Mouse (Mus musculus) midbrain, postnatal 0 days (tissue): ENCODE results near the gene Mrpl14. TPM values are rescaled to one million over a fixed set of nuclear protein-coding genes. Genes with fewer than 3 reads are reported as not detected.

Experiments
- ATAC-seq: fragments of 200-750 bp; cut with Nextera tagmentation; 2 replicates; pipeline ENCODE4 v1.8.0; 2017; ENCODE audit warnings: moderate number of reproducible peaks, mild to moderate bottlenecking, moderate TSS enrichment, moderate library complexity; ENCODE audit not compliant: low FRiP score
- DNase-seq: peaks from one replicate; pipeline ENCODE4 v3.0.0-alpha.2; 2015; ENCODE audit warnings: low spot score
- H3K27ac ChIP-seq: fragments of 300-500 bp; sonication (generic); 2 replicates; pipeline ENCODE4 v1.5.1; 2014; ENCODE audit warnings: low read depth, mild to moderate bottlenecking, low read length, mixed read lengths
- H3K27me3 ChIP-seq: fragments of 300-500 bp; sonication (generic); 2 replicates; pipeline ENCODE4 v1.6.1; 2014; ENCODE audit warnings: low read length, control low read depth, mixed read lengths; ENCODE audit not compliant: insufficient read depth
- H3K36me3 ChIP-seq: fragments of 300-500 bp; sonication (generic); 2 replicates; pipeline ENCODE4 v1.6.1; 2014; ENCODE audit warnings: low read length, control low read depth, mixed read lengths; ENCODE audit not compliant: insufficient read depth
- H3K4me1 ChIP-seq: fragments of 300-500 bp; sonication (generic); 2 replicates; pipeline ENCODE4 v1.6.1; 2014; ENCODE audit warnings: mild to moderate bottlenecking, control low read depth, antibody characterized with exemption, low read length, mixed read lengths; ENCODE audit not compliant: insufficient read depth
- H3K4me2 ChIP-seq: fragments of 300-500 bp; sonication (generic); 2 replicates; pipeline ENCODE4 v1.6.1; 2014; ENCODE audit warnings: low read depth, mild to moderate bottlenecking, low read length, mixed read lengths; ENCODE audit not compliant: poor library complexity, severe bottlenecking
- H3K4me3 ChIP-seq: fragments of 300-500 bp; sonication (generic); 2 replicates; pipeline ENCODE4 v1.5.1; 2014; ENCODE audit warnings: low read depth, mild to moderate bottlenecking, low read length, moderate library complexity
- H3K9ac ChIP-seq: fragments of 300-500 bp; sonication (generic); replicated peaks from 2 replicates; pipeline ENCODE4 v1.6.1; 2014; ENCODE audit warnings: mild to moderate bottlenecking, low read length, moderate library complexity, mixed read lengths; ENCODE audit not compliant: poor library complexity, severe bottlenecking
- H3K9me3 ChIP-seq: fragments of 300-500 bp; sonication (generic); 2 replicates; pipeline ENCODE4 v1.6.1; 2016; ENCODE audit warnings: low read length, control low read depth
- CTCF ChIP-seq: IDR thresholded peaks from 2 replicates; pipeline ENCODE4 v1.5.1; 2016; ENCODE audit warnings: antibody characterized with exemption, mild to moderate bottlenecking
- WGBS: fragments of 180-500 bp; shearing (Covaris S2); extraction: QIAGEN DNeasy Blood & Tissue Kit; methylation state at CpG from one replicate; pipeline ENCODE4 v1.1.7; 2014; 5-methylcytosine and 5-hydroxymethylcytosine counted together
- polyA plus RNA-seq: library from polyadenylated mRNA; unstranded; fragments of >200 nt; fragmentation: Nextera tagmentation; extraction: Ambion mirVana; gene quantifications from 2 replicates; pipeline ENCODE4 v1.2.1, GENCODE M21; 2015
- total RNA-seq: library from RNA; depleted of rRNA; stranded (reverse); fragments of >200 nt; gene quantifications from 2 replicates; pipeline ENCODE4 v1.2.3, GENCODE M21; 2014

Mrpl14 gene
- total and polyA plus RNA-seq, 2 experiments from 2014 or later, result 42.8 to 114 TPM

- no peak for TF ChIP-seq CTCF
- no peaks in the 10 kb centered on the region for H3K4me1 ChIP-seq
- no peaks in the 10 kb centered on the region for H3K9me3 ChIP-seq
- H3K4me2 ChIP-seq, result no peak overlapping the region
- H3K4me3 ChIP-seq, result no peak overlapping the region
- WGBS, result 93% methylated on average over 3 of the region's 3 CpGs
- H3K9ac ChIP-seq, result no peak overlapping the region
- 0 out of 2 replicates have a peak, but pooled peaks cover 6% of the 10 kb centered on the region for H3K36me3 ChIP-seq
- H3K27me3 ChIP-seq, result no peaks in the 10 kb centered on the region
- no peak for DNase-seq
- ATAC-seq, result no peak
- no peak overlapping the region for H3K27ac ChIP-seq
Measured at GRCm38 (mm10) chr17:45699039-45699740, 13.1 kb downstream of the Mrpl14 start.

GRCm38 (mm10) chr17:45700496-45701235 is 14.5 kb downstream of the Mrpl14 start:
- no peak overlapping the region for H3K9ac ChIP-seq
- 40% methylated on average over 9 of the region's 16 CpGs for WGBS
- 0 out of 2 replicates have a peak, but pooled peaks cover 6% of the 10 kb centered on the region for H3K36me3 ChIP-seq
- no peaks in the 10 kb centered on the region for H3K4me1 ChIP-seq
- H3K27ac ChIP-seq, result no peak overlapping the region
- DNase-seq, result no peak
- no peak for TF ChIP-seq CTCF
- ATAC-seq, result no peak
- no peaks in the 10 kb centered on the region for H3K9me3 ChIP-seq
- H3K4me3 ChIP-seq, result no peak overlapping the region
- no peaks in the 10 kb centered on the region for H3K27me3 ChIP-seq
- no peak overlapping the region for H3K4me2 ChIP-seq

- H3K9me3 ChIP-seq, result no peaks in the 10 kb centered on the region
- no peaks in the 10 kb centered on the region for H3K27me3 ChIP-seq
- H3K4me3 ChIP-seq, result no peak overlapping the region
- H3K36me3 ChIP-seq, result 0 out of 2 replicates have a peak, but pooled peaks cover 6% of the 10 kb centered on the region
- H3K27ac ChIP-seq, result no peak overlapping the region
- ATAC-seq (no peak), DNase-seq (no peak)
- no peak overlapping the region for H3K9ac ChIP-seq
- H3K4me2 ChIP-seq, result no peak overlapping the region
- no peak for TF ChIP-seq CTCF
- no peaks in the 10 kb centered on the region for H3K4me1 ChIP-seq
- 61% methylated on average over 9 of the region's 9 CpGs for WGBS
Measured at GRCm38 (mm10) chr17:45701236-45701591, 15.1 kb downstream of the Mrpl14 start.

- 52% methylated on average over 4 of the region's 4 CpGs for WGBS
- Histone ChIP-seq H3K4me3 (no peak overlapping the region), H3K36me3 (0 out of 2 replicates have a peak, but pooled peaks cover 6% of the 10 kb centered on the region), H3K9ac (no peak overlapping the region), H3K4me1 (no peaks in the 10 kb centered on the region), H3K27ac (no peak overlapping the region), H3K9me3 (no peaks in the 10 kb centered on the region), H3K4me2 (no peak overlapping the region), H3K27me3 (no peaks in the 10 kb centered on the region)
- DNase-seq, result no peak
- no peak for TF ChIP-seq CTCF
- ATAC-seq, result no peak
Measured at GRCm38 (mm10) chr17:45702254-45702653, 16.1 kb downstream of the Mrpl14 start.

- TF ChIP-seq CTCF, result no peak
- H3K36me3 ChIP-seq, result 0 out of 2 replicates have a peak, but pooled peaks cover 4% of the 10 kb centered on the region
Measured at GRCm38 (mm10) chr17:45703187-45703586, 17.1 kb downstream of the Mrpl14 start.

GRCm38 (mm10) chr17:45706796-45707195 is 20.7 kb downstream of the Mrpl14 start:
- Histone ChIP-seq H3K4me1 (no peaks in the 10 kb centered on the region), H3K4me2 (no peak overlapping the region), H3K27me3 (no peaks in the 10 kb centered on the region), H3K36me3 (no peaks in the 10 kb centered on the region), H3K4me3 (no peak overlapping the region), H3K27ac (no peak overlapping the region), H3K9ac (no peak overlapping the region), H3K9me3 (no peaks in the 10 kb centered on the region)
- TF ChIP-seq CTCF, result no peak
- no peak for ATAC-seq
- no peak for DNase-seq
- WGBS, result 85% methylated on average over 5 of the region's 5 CpGs

More at GRCm38 (mm10) chr17:45703187-45703586, 17.1 kb downstream of the Mrpl14 start:
- WGBS, result 59% methylated on average over 7 of the region's 7 CpGs
- ATAC-seq, result no peak
- Histone ChIP-seq H3K27ac (no peak overlapping the region), H3K9ac (no peak overlapping the region), H3K4me3 (no peak overlapping the region), H3K9me3 (no peaks in the 10 kb centered on the region), H3K4me1 (no peaks in the 10 kb centered on the region), H3K4me2 (no peak overlapping the region), H3K27me3 (no peaks in the 10 kb centered on the region)
- DNase-seq, result no peak
